Mouse (Mus musculus) ovary, postnatal 10 days (tissue): Measurements from ENCODE around the gene Trappc6a.

ENCODE experiments used
- DNase-seq: peaks from one replicate; pipeline ENCODE4 v3.0.0; 2022; ENCODE audit warnings: low spot score

The Trappc6a gene

DNA sequence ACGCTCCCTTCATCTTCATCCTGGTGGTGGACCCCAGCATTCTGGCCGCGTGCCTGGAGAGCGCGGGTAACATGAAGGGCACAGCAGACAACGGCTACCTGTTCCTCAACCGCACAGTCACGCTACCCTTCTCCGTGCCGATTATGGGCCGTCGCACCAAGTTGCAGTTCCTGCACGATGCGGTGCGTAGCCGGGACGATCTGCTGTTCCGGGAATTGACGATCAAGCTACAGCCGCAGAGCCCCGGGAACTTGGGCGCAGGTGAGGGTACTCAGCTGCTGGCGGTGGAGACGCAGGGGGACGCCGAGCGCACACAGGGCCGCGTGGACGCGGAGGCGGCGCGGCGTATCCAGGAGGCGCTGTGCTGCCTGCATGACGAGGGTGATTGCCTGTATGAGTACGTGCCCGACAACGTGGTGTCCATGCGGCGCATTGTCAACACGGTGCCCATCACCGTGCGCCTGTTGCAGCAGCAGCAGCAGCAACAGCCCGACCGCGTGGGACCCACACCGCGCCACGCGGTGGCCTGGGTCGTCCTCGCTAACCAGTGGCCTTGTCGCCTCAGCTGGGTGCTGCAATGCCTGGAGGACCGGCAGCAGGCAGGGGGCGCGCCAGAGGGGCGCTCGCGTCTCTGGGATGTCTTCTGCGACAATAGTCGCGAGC is 15.7 kb downstream of the Trappc6a start:
- no peak for DNase-seq

DNA sequence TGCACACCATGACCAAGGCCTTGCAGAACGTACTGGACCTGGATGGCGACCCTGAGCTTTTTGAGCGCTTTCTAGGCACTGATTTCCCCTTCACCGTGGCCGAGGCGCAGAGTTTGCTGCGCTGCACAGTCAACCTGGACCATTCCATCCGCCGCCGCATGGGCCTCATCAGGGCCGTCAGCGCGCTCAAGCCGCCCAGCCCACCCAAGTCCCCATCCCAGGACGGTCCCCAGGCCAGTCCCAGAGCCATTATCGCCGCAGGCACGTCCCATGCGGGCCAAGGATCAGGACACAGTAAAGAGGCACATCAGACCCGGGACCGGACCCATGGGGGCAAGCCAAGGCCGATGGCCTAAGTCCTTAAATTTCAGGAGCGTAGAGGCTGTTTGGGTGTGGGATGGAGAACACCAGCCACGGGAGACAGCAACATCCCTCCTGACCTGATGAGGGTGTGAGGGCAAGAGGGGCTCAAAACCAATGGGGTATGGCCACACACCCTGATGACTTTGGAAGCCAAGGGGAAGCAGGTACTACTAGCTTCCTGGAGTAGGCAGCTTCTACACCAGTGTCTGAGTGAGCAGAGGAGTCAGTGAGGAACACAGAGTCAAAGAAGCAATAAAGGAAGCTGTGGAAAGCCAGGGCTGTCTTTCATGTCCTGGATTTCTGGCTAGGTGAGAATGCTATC is 16.4 kb downstream of the Trappc6a start:
- DNase-seq = no peak

DNA sequence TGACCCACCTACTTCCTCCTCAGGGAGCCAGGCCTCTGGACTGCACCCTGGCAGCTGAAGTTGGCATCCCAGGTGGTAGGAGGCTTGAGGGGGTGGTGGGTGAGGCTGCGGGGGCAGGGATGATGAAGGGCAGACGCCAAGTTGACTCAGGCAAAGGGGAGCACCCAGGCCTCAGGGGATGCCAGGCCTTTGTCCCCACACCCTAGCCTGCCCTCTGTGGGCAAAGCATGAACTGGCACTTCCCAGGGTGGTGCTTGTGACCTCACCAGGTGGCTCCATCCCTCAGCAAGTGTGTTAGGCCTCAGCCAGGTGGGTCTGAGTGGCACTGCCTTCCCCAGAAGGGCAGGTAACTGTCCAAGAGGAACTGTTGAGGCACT is 16.9 kb downstream of the Trappc6a start:
- no peak for DNase-seq

DNA sequence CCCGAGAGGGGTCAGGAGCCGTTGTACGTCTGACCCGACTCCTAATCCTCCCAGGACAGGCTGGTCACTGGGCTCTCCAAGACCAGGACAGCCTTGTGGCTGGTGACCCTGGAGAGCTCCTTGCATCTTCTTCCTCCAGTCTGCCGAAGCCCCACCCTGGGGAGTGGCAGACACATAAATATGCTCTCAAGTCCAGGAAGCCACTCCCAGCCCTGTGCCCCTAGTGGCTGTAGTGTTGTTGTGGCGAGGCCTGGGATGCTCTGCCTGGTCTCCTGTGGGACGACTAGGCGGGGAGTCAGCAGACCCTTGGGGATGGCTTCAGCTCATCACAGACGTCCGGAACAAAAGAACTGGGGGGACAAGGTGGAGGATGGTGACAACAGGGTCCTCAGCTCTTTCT is 22.9 kb downstream of the Trappc6a start:
- no peak for DNase-seq

DNA sequence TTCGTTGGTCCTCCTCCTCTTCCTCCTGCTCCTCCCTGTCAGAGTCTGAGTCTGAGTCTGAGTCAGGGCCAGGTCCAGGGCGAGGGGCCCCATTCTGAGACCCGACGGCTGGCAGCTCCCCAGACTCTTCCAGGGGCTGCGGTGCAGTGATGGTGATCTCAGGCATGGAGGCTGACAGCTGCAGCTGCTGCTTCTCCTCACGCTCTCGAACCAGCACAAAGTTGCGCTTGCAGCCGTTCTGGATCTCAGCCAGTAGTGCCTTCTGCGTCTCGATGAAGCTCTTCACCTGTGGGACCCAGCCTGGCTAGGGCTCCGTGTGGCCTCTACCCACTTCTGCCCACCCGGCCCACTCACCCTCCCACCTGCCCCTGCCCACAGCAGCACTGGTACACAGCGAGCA is 24.0 kb downstream of the Trappc6a start:
- DNase-seq = no peak

DNA sequence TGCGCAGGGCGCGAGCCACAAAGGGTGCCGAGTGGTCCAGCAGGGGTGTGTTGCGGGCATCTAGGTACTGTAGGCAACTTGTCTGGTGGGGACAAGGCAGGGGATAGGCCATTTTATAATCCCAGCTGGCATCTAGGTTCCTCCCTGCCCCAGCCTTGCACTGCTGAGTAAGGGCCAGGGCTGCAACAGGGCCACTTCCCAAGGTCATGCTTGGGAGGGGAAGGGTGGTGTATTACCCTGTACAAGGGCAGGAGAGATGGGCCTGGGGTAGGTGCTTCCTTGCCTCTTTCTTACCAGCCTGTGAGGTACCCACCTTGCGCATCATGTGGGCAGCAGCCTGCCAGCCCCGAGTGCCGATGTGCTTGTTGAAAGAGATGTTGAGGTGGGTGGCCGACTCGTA is 26.5 kb downstream of the Trappc6a start:
- DNase-seq = no peak

DNA sequence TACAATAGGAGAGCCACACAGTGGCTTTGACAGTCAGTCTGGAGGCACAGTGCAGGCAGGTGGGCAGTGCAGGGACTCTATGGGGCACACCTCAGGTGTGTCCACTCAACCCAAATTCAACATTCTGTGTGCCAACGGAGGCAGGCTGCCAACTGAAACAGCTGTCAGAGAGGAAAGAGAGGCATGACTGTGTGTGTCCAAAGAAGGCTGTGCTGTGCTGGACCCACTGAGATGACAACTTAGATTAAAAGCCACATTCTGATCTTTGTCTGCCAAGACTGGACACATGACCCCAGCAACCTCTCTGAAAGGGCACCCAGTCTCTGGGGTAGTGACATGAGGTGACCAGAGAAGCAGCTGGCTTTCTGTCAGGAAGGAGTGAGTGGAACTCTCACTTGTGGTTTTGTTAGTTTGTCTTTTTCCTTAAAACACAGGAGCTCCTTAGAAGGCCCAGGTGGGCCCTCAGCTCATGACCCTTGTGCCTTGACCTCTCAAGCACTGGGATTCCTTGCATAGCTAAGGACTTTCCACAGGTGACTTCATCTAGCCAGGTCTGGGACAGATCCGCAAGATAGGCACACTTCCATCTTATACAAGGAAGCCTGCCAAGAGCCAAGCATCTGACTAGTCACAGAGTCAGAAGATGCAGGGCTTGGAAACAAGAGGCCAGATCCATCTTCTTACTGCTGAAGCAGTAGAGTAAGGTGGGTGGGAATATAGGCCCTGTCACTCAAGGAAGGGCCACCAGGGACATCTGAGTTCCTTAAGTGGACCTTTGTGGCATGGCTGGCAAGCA is 32.8 kb downstream of the Trappc6a start:
- DNase-seq = no peak

DNA sequence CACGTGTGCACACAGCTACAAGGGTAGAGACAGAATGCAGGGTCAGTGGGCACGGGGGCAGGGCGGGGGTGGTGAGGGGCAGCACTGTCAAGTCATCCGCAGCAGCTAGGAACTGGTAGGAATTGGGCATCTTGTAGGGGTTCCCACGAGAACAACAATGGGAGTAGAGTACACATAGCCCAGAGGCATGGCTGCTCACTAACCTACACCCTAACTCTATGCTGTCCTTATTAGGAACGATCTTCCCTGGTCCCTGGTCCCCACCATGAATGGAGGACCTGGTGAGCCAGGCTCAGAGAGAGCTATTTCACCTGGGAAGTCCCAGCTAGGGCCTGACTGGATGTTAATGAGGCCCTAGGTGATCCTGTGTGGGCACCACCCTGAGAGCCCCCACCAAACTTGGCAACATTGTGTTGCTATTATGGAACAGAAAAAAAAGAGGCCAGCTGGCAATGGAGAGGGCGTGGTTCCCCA is 33.5 kb downstream of the Trappc6a start:
- no peak for DNase-seq

DNA sequence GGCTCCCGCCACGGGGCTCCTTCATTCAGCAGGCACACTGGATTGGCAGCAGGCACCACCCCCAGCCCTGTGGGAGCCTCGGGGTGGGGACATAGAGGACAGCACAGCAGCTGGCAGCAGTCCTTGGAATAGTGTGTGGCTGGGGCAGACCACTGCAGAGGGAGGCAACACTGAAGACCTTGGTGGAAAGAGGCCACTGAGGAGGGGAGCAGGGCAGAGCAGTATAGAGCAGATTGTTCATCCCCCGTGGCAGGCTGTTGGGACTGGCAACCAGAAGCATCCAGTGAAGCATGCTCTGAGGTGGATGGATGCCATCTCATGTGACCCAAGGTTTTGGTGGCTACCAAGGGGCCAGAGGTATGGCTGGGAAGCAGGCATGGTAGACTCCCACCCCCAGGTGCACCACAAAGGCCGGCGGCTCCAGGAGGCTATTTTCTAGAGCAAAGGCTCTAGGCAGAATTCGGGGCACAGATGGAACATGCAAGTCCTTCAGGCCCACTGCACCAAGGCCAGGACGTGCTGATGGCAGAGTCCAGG is 34.0 kb downstream of the Trappc6a start:
- no peak for DNase-seq

DNA sequence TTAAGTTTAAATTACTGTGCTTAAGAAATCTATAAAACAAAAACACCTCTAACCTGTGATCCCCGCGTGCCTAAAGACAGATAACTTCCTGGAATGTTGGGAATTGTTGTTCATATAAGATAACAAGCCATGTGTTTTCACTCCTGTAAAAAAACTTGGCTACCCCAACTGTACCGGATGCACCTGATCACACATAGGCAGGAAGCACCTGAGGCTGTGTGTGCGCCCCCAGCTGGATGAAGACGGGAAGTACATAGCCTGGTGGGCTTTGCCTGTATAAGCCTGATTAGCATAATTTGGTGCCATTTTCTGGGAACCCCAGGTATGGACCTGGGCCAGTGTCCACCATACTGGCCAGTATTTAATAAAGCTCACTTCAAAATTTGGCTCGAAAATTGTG is 35.4 kb downstream of the Trappc6a start:
- no peak for DNase-seq

DNA sequence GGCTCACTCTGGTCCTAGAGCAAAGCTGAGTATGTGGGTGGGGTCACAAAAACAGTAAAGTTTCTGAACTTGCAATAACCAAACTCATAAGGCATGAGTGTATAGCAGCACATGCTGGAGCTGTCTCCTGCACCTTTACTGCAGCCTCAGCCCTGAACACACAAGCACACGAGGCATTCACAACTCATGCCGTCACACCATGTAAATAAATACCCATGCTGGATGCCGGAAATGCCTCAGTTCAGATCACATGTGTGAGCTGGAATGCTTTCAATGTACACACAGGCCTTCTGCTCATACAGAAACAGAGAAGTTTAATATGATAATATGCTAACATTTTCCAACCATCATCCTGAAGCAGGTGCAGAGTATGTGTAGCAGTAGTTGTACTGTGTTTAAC is 37.8 kb downstream of the Trappc6a start:
- DNase-seq = no peak

DNA sequence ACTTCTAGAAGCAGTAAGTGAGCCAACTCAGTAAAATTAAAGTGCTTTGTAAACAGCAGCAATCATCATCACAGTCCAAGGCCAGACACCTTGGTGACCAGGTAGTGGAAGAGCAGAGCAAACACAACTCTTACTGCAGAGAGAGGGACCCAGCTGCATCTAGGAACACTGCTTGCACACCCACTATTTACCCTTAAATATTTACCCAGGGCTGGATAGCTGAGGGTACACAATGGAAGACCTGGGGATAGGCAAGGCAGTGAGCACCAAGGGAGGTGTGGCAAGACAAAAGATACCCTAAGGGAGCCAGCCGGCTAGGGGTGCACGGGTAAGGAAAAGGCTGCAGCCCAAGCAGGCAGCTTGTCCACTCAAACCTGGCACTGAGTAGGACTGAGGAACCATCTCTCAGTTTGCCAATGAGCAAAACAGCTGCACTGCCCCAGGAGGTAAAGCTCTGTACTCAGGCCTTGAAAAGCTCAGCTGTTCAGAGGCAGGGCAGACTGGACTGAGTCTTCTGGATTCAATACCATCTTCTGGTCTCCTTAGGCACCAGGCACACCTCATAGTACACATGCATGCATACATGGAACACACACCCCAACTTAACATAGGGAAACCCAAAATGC is 39.3 kb downstream of the Trappc6a start:
- no peak for DNase-seq

DNA sequence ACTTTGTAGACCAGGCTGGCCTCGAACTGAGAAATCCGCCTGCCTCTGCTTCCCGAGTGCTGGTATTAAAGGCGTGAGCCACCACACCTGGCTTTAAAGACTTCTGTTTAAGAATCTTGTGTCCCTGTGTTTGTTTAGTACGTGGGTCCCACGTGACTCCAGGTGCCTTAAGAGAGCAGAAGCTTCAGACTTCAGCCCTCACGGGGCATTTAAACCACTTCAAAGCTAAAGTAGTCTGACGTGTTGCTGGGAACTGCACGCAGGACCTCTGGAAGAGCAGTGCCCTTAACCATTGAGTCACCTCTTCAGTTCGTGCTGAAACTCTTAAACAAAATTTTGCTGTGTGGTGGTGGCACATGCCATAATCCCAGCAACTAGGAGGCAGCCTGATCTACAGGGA is 41.2 kb downstream of the Trappc6a start:
- no peak for DNase-seq

DNA sequence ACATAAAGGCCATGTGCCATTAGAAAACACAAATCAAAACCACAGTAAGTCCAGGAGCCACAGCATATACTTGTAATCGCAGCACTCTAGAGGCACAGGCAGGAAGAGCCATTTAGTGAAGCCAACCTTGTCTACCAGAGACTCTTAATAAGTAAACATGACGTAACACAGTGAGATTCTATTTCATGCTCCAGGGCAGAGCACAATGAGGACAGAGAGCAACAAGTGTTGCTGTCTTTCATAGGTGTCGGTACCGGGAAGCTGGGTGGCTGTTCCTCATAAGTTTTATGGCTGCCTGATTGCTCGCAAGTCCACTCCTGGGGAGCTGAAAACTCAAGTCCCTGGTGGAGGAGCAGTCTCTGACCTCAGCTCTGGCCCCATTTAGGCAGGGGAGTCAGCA is 43.4 kb downstream of the Trappc6a start:
- no peak for DNase-seq

DNA sequence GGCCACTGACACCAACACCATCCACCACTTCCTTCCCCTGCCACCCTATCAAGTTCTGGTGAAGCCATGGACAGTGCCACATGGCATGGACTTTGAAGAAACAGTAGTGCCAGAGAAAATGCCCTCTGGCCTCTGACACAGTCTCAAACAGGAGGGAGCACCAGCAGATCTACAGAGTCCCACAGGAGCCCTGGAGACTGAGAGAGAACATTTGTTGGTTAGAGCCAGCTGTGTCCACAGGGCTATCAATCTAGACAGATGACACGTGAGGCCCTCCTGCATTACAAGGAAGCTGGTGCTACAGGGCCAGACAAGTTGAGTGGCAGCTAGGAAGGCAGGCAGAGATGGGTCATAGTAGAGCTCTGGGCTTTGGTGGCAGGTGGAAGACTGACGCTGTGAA is 44.2 kb downstream of the Trappc6a start:
- DNase-seq = no peak

DNA sequence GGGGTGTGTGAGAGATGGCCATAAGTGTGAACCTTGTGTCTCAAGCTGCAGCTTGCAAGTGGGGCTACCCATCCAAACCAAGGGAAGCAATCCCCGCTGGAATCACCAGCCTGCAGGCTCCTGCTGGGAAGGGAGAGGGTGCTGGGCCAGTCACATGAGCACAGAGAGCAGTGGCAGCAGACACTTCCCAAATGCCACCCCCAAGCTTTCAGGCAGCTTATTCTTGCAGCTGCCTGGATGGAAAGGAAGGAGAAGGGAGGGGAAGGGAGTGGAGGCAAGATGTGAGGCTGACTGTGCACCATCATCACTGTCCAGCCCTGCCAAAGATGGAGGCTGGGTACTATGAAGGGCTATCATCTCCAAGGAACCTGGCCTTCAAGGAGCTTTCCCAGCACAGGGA is 46.0 kb downstream of the Trappc6a start:
- no peak for DNase-seq

DNA sequence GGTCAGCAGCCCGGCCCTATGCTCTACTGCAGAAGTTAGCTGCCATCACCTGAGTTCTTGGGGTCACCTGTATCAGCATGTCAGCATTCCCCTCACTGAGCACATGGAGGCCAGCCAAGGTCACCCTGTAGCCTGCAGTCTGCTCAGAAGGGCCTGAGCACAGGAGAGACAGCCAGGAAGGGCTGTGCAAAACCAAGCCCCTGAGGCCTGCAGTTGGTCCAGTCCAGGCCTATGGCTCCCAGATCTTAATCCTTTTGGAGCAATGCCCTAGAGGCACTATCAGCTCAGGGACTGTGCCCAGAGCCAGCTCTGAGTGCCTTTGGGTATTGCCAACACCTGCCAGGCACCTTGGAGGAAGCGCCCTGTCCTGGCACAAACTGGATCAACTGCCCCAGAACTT is 48.9 kb downstream of the Trappc6a start:
- no peak for DNase-seq

DNA sequence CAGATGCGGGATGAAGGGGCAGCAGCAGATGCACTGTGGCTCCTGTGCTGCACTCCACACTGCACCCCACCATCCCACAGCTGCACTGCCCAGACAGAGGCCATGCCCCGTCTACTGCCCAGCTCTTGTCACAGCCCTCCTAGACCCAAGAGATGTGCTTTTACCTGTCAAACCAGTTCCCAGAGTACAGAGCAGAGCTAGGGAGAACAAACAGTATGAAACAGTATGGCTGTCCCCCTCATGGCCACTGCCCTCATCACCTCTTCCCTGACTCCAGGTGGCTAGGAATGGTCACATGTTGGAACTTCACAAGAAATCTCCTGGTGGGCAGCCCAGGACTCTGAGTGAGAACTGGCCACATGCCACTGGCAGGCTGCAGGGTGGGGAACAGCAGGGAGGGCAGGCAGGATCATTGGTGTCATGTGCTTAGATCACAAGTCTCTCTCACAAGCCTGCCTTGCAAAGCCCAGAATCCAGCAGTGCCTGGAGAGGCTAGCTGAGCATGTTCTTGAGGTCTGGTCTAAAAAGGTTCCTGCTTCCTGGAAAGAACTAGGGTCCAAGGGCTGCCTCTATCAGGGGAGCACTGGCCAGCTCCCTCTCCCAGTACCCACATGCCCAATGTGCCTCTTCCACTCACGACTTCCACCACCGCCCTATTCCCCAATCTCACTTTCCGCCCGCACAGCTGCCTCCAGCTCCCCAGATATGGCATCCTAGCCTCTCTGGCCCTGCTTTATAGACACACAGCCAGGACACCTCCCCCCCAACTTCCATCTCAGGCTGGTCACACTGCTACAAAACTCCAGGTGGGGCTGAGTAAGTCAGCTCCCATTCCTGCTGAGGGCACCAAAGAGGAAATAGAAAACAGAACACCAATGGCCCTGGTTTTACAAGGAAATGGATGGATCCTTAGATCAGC is 50.0 kb downstream of the Trappc6a start:
- no peak for DNase-seq

DNA sequence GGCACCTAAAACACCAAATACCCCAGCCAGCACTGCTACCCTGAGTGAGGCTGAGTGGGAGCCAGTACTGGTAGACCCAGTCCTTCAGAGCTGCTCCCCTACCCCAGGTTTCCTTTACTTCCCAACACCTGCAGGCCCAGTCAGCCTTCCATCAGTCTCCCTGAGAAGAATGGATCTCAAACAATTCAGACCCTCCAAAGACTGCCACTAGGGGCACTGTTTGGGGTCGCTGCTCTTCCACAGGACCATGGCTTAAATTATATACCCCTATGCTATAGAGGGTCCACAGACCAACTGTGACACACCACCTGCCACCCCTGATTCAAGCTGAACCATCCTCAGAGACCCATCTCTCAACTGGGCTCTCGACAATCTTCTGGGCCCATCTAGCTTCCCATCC is 50.8 kb downstream of the Trappc6a start:
- no peak for DNase-seq

DNA sequence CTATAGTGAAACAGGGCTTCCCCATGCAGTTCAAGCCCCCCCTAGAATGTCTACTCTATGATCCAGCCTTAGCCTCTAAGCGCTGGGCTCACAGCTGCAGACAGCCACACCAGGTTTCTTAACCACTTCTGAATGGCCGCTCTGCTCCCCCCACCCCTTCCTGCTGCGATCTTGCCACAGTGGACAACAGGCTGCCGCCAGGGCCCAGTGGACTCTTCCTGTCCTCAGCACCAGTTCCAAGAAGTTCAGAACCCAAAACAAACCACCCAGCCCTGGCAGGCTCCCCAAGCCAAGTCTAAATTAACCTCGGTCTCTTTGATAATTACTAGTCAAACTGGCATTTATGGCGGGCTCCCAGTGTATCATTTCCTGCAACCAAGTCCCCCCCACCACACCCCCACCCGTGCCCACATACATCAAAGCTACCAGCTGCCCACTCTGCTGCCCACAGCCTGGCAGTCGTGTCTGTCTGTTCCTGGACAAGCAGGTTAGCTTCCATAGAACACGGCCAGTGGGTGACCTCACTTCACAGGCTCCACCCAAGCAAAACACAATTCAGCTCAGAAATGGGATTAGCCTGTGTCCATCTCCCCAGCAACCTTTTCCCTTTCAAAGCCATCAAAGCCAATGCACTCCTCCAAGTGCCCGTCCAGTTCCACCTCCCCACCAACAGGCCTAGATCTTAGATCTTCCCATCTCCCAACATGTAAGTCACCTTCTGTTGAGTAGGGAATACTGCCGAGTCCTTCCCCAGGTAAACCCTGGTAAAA is 52.5 kb downstream of the Trappc6a start:
- DNase-seq = no peak

DNA sequence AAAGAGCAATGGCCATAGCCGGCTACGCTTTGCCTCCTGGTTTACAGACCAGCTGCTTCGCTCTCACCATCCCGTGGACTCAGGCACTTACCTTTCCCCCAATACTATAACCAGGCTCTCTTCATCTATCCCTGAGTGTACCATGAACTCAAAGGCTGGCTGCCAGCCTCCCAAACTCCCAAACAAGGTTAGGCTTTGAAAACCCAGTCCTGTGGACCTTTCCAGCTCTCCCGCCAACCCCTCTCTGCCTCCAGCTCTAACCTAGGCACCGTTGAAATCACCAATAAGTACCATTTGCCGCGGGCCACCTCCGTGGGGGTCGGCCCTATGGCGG is 53.2 kb downstream of the Trappc6a start:
- DNase-seq = no peak
